Mouse (Mus musculus) liver, embryonic 14.5 days (tissue): ENCODE measurements around the gene Pitpnm1. TPM values are rescaled to one million over a fixed set of nuclear protein-coding genes. Genes with fewer than 3 reads are reported as not detected.

ENCODE experiments used
- ATAC-seq: fragments of 200-750 bp; cut with Nextera tagmentation; 2 replicates; pipeline ENCODE4 v1.8.0; 2017; ENCODE audit warnings: moderate number of reproducible peaks, mild to moderate bottlenecking, moderate library complexity; ENCODE audit not compliant: insufficient read depth
- DNase-seq, 3 experiments: peaks; one replicate each; pipeline ENCODE4 v3.0.0-alpha.2; 2012 to 2013; ENCODE audit warnings: low read depth in 3 of 3, low spot score in 3 of 3
- H3K27ac ChIP-seq: fragments of 300-500 bp; sonication (generic); 2 replicates; pipeline ENCODE4 v1.5.1; 2014; ENCODE audit warnings: moderate library complexity, mild to moderate bottlenecking, control low read depth, inconsistent platforms
- H3K27me3 ChIP-seq: fragments of 300-500 bp; sonication (generic); 2 replicates; pipeline ENCODE4 v1.6.1; 2014; ENCODE audit warnings: mild to moderate bottlenecking, low read length, moderate library complexity; ENCODE audit not compliant: control insufficient read depth, insufficient read depth
- H3K36me3 ChIP-seq: fragments of 300-500 bp; sonication (generic); replicated peaks from 2 replicates; pipeline ENCODE4 v1.6.1; 2014; ENCODE audit warnings: low read depth; ENCODE audit not compliant: control insufficient read depth, insufficient read depth
- H3K4me1 ChIP-seq, 2 experiments: fragments of 200-500 bp in 1 of 2; fragments of 300-500 bp in 1 of 2; sonication (generic) in 1 of 2; replicated peaks; 2 replicates each; pipeline ENCODE4 v1.6.1; 2012 to 2014; ENCODE audit warnings: antibody characterized with exemption in 1 of 2, inconsistent platforms in 1 of 2, low read length in 1 of 2; ENCODE audit not compliant: control insufficient read depth in 2 of 2, insufficient read depth in 2 of 2
- H3K4me2 ChIP-seq: fragments of 300-500 bp; sonication (generic); 2 replicates; pipeline ENCODE4 v1.6.1; 2014; ENCODE audit warnings: low read depth, mild to moderate bottlenecking, control low read depth, moderate library complexity
- H3K4me3 ChIP-seq, 2 experiments: fragments of 200-500 bp in 1 of 2; fragments of 300-500 bp in 1 of 2; sonication (generic) in 1 of 2; 2 replicates each; pipeline ENCODE4 v1.5.1; 2012 to 2014; ENCODE audit warnings: low read depth in 2 of 2, low read length in 2 of 2, mild to moderate bottlenecking in 2 of 2, control low read depth in 1 of 2, inconsistent platforms in 1 of 2, moderate library complexity in 1 of 2; ENCODE audit not compliant: insufficient read depth in 1 of 2
- H3K9ac ChIP-seq: fragments of 300-500 bp; sonication (generic); replicated peaks from 2 replicates; pipeline ENCODE4 v1.6.1; 2014; ENCODE audit warnings: mild to moderate bottlenecking, control low read depth, moderate library complexity
- H3K9me3 ChIP-seq: fragments of 300-500 bp; sonication (generic); 2 replicates; pipeline ENCODE4 v1.6.1; 2016; ENCODE audit warnings: low read length, mixed read lengths; ENCODE audit not compliant: control insufficient read depth
- CTCF ChIP-seq: IDR thresholded peaks from 2 replicates; pipeline ENCODE4 v1.5.1; 2016; ENCODE audit warnings: antibody characterized with exemption, low read depth, control low read depth
- EP300 ChIP-seq: IDR thresholded peaks from 2 replicates; pipeline ENCODE4 v1.6.1; 2016; ENCODE audit warnings: antibody characterized with exemption, low read depth
- WGBS: fragments of 180-500 bp; shearing (Covaris S2); extraction: QIAGEN DNeasy Blood & Tissue Kit; methylation state at CpG from one replicate; pipeline ENCODE4 v1.1.7; 2014; ENCODE audit not compliant: insufficient replicate concordance; 5-methylcytosine and 5-hydroxymethylcytosine counted together
- polyA plus RNA-seq, 2 experiments: library from polyadenylated mRNA; depleted of rRNA in 1 of 2; stranded (reverse) in 1 of 2; unstranded in 1 of 2; fragments of >200 nt; fragmentation: Nextera tagmentation in 1 of 2; extraction: Ambion mirVana in 1 of 2; gene quantifications; 2 replicates each; pipeline versions ENCODE4 v1.2.1 to v1.2.3; 2012 to 2014

The Pitpnm1 gene
- polyA plus RNA-seq, 2 experiments = 3.4 to 7.1 TPM

DNA sequence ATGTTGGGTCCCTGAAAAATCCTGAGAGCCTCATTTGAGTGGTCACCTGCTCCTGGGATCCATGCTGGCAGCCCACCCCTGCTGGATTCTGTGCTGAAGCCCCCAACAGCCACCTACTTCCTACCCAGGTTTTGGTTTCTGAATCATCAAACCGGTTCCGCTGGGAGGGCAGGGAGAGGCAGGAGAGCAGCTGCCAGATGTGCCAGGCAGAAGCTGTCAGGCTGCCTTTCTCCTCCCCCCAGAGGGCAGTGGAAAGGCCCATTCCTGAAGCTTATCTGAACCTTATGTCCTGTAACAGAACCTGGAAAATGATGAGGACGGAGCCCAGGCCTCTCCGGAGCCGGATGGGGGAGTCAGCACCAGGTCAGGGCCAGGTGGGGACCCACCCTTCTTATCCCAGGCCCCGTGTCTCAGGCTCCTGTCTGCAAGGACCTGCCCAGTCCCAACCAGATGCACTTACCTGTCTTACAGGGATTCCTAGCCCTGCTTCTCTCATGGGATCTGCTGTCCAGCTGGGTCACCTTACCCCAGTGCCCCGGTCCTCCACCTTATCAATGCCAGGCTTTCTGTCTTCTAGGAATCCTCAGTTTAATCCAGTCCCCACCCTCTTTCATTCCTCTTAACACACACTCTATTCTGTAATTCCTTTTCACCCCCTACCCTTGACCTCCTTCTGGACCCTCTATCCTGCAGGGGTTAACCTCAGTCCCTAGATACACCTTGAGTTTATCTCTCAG lies 27.1 kb downstream of the Pitpnm1 start:
- Histone ChIP-seq H3K9ac (peak overlapping the region; percentile 93), H3K4me2 (peak overlapping the region; percentile 68), H3K9me3 (no peaks in the 10 kb centered on the region), H3K4me3 (peak overlapping the region; percentile 96), H3K36me3 (peaks cover 20% of the 10 kb centered on the region), H3K27me3 (no peaks in the 10 kb centered on the region), H3K4me1 (peaks cover 54 to 57% of the 10 kb centered on the region in 2 experiments), H3K27ac (peak overlapping the region; percentile 82)
- TF ChIP-seq CTCF (0 out of 2 replicates have a peak, but pooled peaks have one; percentile 5), EP300 (no peak)
- DNase-seq (no peak), ATAC-seq (no peak)
- WGBS = 67% methylated on average over 7 of the region's 7 CpGs

DNA sequence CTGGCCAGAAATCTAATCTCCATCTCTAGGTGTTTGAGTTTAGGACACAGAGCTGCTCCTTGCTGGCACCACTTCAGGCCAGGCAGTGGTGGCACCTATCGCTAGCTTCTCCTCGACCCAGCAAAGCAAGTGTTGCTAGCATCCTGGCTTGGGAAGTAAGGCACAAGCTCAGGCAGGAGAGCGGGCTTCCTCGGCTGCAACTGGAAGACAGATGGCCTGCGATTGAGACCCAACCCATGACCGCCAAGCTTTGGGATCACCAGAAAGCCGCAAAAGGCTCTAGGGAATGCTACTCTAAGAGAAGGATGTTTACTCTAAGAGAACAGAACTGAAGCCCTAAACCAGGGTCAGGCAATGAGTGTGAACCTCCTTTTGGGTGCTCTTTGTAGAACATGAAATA lies 29.7 kb downstream of the Pitpnm1 start:
- DNase-seq (no peak), ATAC-seq (no peak)
- H3K27ac ChIP-seq = peak overlapping the region; percentile 77
- H3K36me3 ChIP-seq = peaks cover 29% of the 10 kb centered on the region
- H3K9ac ChIP-seq = no peak overlapping the region
- H3K4me2 ChIP-seq = peak overlapping the region; percentile 78
- no peak for TF ChIP-seq EP300
- TF ChIP-seq CTCF = no peak
- no peaks in the 10 kb centered on the region for H3K27me3 ChIP-seq
- no peaks in the 10 kb centered on the region for H3K9me3 ChIP-seq
- no peak overlapping the region for H3K4me3 ChIP-seq
- peaks cover 34 to 40% of the 10 kb centered on the region in 2 experiments for H3K4me1 ChIP-seq
- 91% methylated on average over 7 of the region's 7 CpGs for WGBS

DNA sequence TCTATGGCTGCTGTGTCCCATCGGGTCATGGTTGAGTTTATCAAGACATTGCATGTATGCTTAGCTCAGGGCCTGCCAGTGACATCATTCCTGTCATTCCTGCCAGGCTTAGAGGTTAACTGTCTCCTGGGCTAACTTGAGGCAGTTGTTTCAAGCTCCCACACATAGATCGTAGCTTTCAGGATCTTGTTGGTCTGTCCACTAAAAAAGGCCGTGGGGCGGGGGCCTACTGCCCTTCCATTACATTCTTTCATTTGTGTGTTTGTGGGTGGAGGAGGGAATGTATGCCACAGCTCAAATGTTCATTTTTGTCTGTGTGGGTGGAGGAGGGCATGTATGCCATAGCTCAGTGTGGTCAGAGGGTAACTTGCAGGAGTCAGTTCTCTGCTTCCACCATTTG lies 30.3 kb downstream of the Pitpnm1 start:
- peak overlapping the region; percentile 77 for H3K27ac ChIP-seq
- no peaks in the 10 kb centered on the region for H3K27me3 ChIP-seq
- peaks cover 29% of the 10 kb centered on the region for H3K36me3 ChIP-seq
- 70% methylated on average over 4 of the region's 4 CpGs for WGBS
- H3K4me3 ChIP-seq = peak overlapping the region; percentile 42 to 69
- H3K4me2 ChIP-seq = peak overlapping the region; percentile 78
- ATAC-seq (no peak), DNase-seq (no peak)
- H3K9me3 ChIP-seq = no peaks in the 10 kb centered on the region
- H3K4me1 ChIP-seq = peaks cover 28 to 37% of the 10 kb centered on the region in 2 experiments
- TF ChIP-seq CTCF = no peak
- no peak for TF ChIP-seq EP300
- peak overlapping the region; percentile 80 for H3K9ac ChIP-seq

DNA sequence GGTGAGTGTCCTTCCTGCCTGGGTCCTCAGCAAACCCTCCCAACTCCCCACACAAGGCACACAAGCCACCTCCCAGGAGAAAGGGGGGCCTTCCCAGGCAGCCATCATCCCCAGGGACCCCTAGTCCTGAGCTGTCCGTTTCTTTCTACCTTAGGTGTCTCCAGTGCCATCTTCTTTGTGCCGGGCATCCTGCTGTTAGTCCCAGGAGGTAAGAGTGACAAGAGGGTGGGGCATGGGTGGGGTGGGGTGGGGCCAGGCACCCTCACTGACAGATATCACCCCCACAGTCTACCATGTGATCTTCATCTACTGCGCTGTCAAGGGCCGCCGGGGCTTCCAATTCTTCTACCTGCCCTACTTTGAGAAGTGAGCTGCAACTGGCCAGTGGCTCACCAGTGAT lies 31.3 kb downstream of the Pitpnm1 start:
- peak overlapping the region; percentile 69 to 97 for H3K4me3 ChIP-seq

DNA sequence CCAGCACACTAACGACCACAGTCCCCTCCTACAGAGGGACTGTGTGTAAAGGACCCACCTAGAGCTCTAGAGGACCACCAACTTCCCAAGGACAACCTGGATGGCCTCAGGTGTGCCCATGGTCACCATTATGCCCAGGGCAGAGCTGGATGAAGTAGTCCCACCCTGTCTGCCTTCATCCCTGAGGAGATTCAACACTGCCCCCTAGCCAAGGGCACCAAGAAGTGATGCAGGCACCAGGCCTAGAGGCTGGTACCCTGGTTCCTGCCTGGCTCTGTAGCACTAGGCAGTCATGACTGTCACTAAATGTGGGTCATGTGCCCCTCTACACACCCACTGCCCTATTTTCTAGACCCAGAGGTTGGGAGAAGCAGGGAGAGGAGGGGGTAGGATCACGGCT lies 32.0 kb downstream of the Pitpnm1 start:
- Histone ChIP-seq H3K4me2 (peak overlapping the region; percentile 78), H3K4me3 (no peak overlapping the region; a peak in 1 of 4 replicates), H3K36me3 (peaks cover 29% of the 10 kb centered on the region), H3K27ac (peak overlapping the region; percentile 77), H3K9me3 (no peaks in the 10 kb centered on the region), H3K27me3 (no peaks in the 10 kb centered on the region), H3K9ac (peak overlapping the region; percentile 80), H3K4me1 (peaks cover 28 to 33% of the 10 kb centered on the region in 2 experiments)
- DNase-seq = no peak
- ATAC-seq = peak; percentile 42; the same call in 1 of the 2 replicates
- 78% methylated on average over 2 of the region's 2 CpGs for WGBS
- TF ChIP-seq CTCF (peak; percentile 78), EP300 (no peak)

More for the DNA sequence above, 31.3 kb downstream of the Pitpnm1 start:
- ATAC-seq (peak; percentile 83), DNase-seq (peak in 2 of 3 experiments; percentile 61 to 63)
- H3K9me3 ChIP-seq = no peaks in the 10 kb centered on the region
- TF ChIP-seq EP300 (no peak), CTCF (no peak)
- H3K4me1 ChIP-seq = peaks cover 28 to 38% of the 10 kb centered on the region in 2 experiments
- H3K36me3 ChIP-seq = peaks cover 29% of the 10 kb centered on the region
- no peaks in the 10 kb centered on the region for H3K27me3 ChIP-seq
- peak overlapping the region; percentile 80 for H3K9ac ChIP-seq
- WGBS = 13% methylated on average over 5 of the region's 5 CpGs
- H3K4me2 ChIP-seq = peak overlapping the region; percentile 78
- H3K27ac ChIP-seq = peak overlapping the region; percentile 77
